Mouse (Mus musculus): ENCODE measurements around the gene Pigyl.

DNA sequence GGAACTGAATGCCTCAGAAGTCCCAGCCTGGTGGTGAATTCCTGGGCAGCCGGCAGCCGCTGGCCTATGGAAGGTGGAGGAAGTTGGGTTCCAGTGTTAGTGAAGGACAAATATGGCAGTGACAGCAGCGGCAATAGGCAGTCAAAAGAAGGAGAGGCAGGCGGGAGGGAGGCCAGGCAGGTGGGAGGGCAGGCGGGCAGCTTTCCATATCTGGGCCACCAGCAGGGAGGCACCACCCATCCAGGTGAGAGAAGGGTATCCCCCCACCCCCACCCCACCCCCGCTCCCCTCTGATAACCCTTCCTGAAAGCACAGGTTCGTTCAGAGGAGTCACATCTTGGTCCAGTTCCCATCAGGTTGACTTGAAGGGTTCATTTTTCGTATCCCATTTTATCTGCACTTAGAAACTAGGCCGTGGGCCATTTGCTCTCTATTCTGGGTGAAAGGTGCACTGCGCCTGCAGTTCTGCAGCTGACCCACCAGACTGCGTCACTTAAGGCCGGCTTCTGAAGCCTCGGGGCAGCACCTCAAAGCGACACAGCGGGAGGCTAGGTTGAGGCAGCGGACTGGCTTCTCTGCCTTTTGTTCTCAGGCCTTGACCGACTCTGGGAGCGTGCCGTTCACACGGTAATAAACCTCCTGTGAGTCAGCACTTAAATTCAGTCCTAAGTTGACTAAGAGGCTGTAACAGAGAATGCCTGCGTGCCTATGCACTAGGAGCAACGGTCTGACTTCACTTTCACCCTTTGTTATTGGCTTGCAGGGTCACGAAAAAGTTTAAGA lies 19.7 kb upstream of the Pigyl start:
- TF ChIP-seq CTCF (IDR thresholded peaks at IDR 0.05; ENCODE audit: low read depth) (no peak; the same call in 1 of the 2 replicates), EP300 (IDR thresholded peaks at IDR 0.05; ENCODE audit: low read depth) (no peak)
